Mouse (Mus musculus): ENCODE measurements at regions not wholly inside any gene's neighbourhood (a gene's known extent, or its start where the extent isn't known, plus 50 kb on each side); places are given as distances from the start of the nearest gene placed in this dataset.

GRCm38 (mm10) chr8:99763012-99763411 is 346.7 kb upstream of the Cdh8 start:
- TF ChIP-seq RAD21 (IDR thresholded peaks at IDR 0.05; ENCODE audit: low read depth, low read length), result peak; percentile 27
- TF ChIP-seq CHD1 (IDR thresholded peaks at IDR 0.05; ENCODE audit: low read depth, low read length), result no peak
- TF ChIP-seq NRF1 (IDR thresholded peaks at IDR 0.05; ENCODE audit: insufficient read depth, low read depth, low read length, poor library complexity, severe bottlenecking), result no peak
- peak in 1 of 3 experiments; percentile 23; a peak in 1 of 6 replicates for TF ChIP-seq CTCF (IDR thresholded peaks at IDR 0.05 in 2 of 3, conservative IDR thresholded peaks at IDR 0.05 in 1 of 3; ENCODE audit: control insufficient read depth in 1 of 3, insufficient read depth in 1 of 3, low read depth in 2 of 3, low read length in 3 of 3, poor library complexity in 1 of 3, severe bottlenecking in 1 of 3)
- TF ChIP-seq SMC3 (IDR thresholded peaks at IDR 0.05; ENCODE audit: low read depth, low read length), result peak; percentile 50
- TF ChIP-seq GABPA (IDR thresholded peaks at IDR 0.05; ENCODE audit: low read depth, low read length), result no peak
- TF ChIP-seq ZC3H11A (IDR thresholded peaks at IDR 0.05; ENCODE audit: low read depth, low read length), result peak; percentile 28; the same call in 1 of the 2 replicates
- no peaks in the 10 kb centered on the region for H3K9me3 ChIP-seq (replicated peaks; ENCODE audit: insufficient read depth, low read length)
- no peaks in the 10 kb centered on the region for H3K36me3 ChIP-seq (ENCODE audit: control insufficient read depth in 1 of 2, insufficient read depth in 2 of 2, low read length in 2 of 2)
- H3K27me3 ChIP-seq (ENCODE audit: control insufficient read depth in 1 of 2, insufficient read depth in 2 of 2, low read length in 2 of 2), result no peaks in the 10 kb centered on the region
- no peak overlapping the region for H3K9ac ChIP-seq (ENCODE audit: control insufficient read depth, low read depth, low read length, poor library complexity, severe bottlenecking)
- no peak overlapping the region for H3K4me3 ChIP-seq (ENCODE audit: control insufficient read depth in 1 of 2, insufficient read depth in 1 of 2, low read depth in 2 of 2, low read length in 2 of 2)
- no peaks in the 10 kb centered on the region for H3K79me2 ChIP-seq (ENCODE audit: control insufficient read depth, insufficient read depth, low read length, poor library complexity)
- peak; percentile 5 for DNase-seq (ENCODE audit: low read depth, low spot score)
- no peak overlapping the region for H3K27ac ChIP-seq (ENCODE audit: control insufficient read depth, low read depth, low read length)
- no peaks in the 10 kb centered on the region for H3K4me1 ChIP-seq (ENCODE audit: control insufficient read depth in 1 of 2, insufficient read depth in 2 of 2, low read length in 2 of 2)

- TF ChIP-seq JUND (IDR thresholded peaks at IDR 0.05; ENCODE audit: low read depth, low read length) (no peak), HCFC1 (IDR thresholded peaks at IDR 0.05; ENCODE audit: low read depth, low read length) (no peak), KAT2A (conservative IDR thresholded peaks at IDR 0.05; ENCODE audit: low read depth, low read length) (no peak), SMC3 (IDR thresholded peaks at IDR 0.05; ENCODE audit: low read depth, low read length) (no peak), NELFE (IDR thresholded peaks at IDR 0.05; ENCODE audit: low read depth, low read length) (no peak), GABPA (IDR thresholded peaks at IDR 0.05; ENCODE audit: low read depth, low read length) (no peak), TCF12 (IDR thresholded peaks at IDR 0.05; ENCODE audit: low read depth, low read length) (no peak), GATA1 (IDR thresholded peaks at IDR 0.05; ENCODE audit: low read depth, low read length) (no peak), POLR2AphosphoS5 (IDR thresholded peaks at IDR 0.05; ENCODE audit: borderline replicate concordance, low read depth, low read length) (no peak), TBP (IDR thresholded peaks at IDR 0.05; ENCODE audit: low read depth, low read length) (no peak), ZNF384 (IDR thresholded peaks at IDR 0.05; ENCODE audit: low read depth, low read length) (no peak), MAFK (IDR thresholded peaks at IDR 0.05; ENCODE audit: borderline replicate concordance, low read depth, low read length) (no peak), MAZ (IDR thresholded peaks at IDR 0.05; ENCODE audit: low read depth, low read length) (no peak), POLR2A (IDR thresholded peaks at IDR 0.05; ENCODE audit: control insufficient read depth in 1 of 2, insufficient read depth in 1 of 2, low read depth in 1 of 2, low read length in 2 of 2, poor library complexity in 1 of 2) (no peak), UBTF (IDR thresholded peaks at IDR 0.05; ENCODE audit: borderline replicate concordance, insufficient read depth, low read depth, low read length) (no peak), USF2 (IDR thresholded peaks at IDR 0.05; ENCODE audit: borderline replicate concordance in 1 of 2, insufficient read depth in 1 of 2, low read depth in 1 of 2, low read length in 2 of 2) (no peak), ZMIZ1 (IDR thresholded peaks at IDR 0.05; ENCODE audit: low read depth, low read length) (no peak), POLR2AphosphoS2 (IDR thresholded peaks at IDR 0.05; ENCODE audit: low read length) (no peak), MEF2A (IDR thresholded peaks at IDR 0.05; ENCODE audit: extremely low read depth, insufficient replicate concordance, low read depth, low read length, poor library complexity, severe bottlenecking) (no peak)
- no peaks in the 10 kb centered on the region for H3K79me2 ChIP-seq (ENCODE audit: control insufficient read depth, insufficient read depth, low read length, poor library complexity)
- no peak overlapping the region for H3K9ac ChIP-seq (ENCODE audit: control insufficient read depth, low read depth, low read length, poor library complexity, severe bottlenecking)
Observed at GRCm38 (mm10) chr8:99736190-99736589, 319.9 kb upstream of the Cdh8 start.

More at GRCm38 (mm10) chr8:99736190-99736589, 319.9 kb upstream of the Cdh8 start:
- Histone ChIP-seq H3K27me3 (ENCODE audit: control insufficient read depth in 1 of 2, insufficient read depth in 2 of 2, low read length in 2 of 2) (no peaks in the 10 kb centered on the region), H3K27ac (ENCODE audit: control insufficient read depth, low read depth, low read length) (no peak overlapping the region), H3K4me3 (ENCODE audit: control insufficient read depth in 1 of 2, insufficient read depth in 1 of 2, low read depth in 2 of 2, low read length in 2 of 2) (no peak overlapping the region), H3K36me3 (ENCODE audit: control insufficient read depth in 1 of 2, insufficient read depth in 2 of 2, low read length in 2 of 2) (no peaks in the 10 kb centered on the region), H3K9me3 (replicated peaks; ENCODE audit: insufficient read depth, low read length) (no peaks in the 10 kb centered on the region), H3K4me1 (ENCODE audit: control insufficient read depth in 1 of 2, insufficient read depth in 2 of 2, low read length in 2 of 2) (no peaks in the 10 kb centered on the region)
- DNase-seq (ENCODE audit: low read depth, low spot score), result no peak

Measured in MEL (cell line).